Mouse (Mus musculus) hindlimb bud, embryonic 11.5 days (tissue): ENCODE measurements around the gene Olfr424.

ENCODE experiments used
- DNase-seq: peaks from one replicate; pipeline ENCODE4 v3.0.0-alpha.2; 2012; ENCODE audit warnings: low read depth, low spot score; ENCODE audit errors: extremely low spot score

The Olfr424 gene

GRCm38 (mm10) chr1:174131217-174131616 is at the start of gene Olfr424:
Gene Olfr424, plus strand, starts transcription at chr1:174131517.
- no peak for DNase-seq

GRCm38 (mm10) chr1:174084031-174084430 is 47.3 kb upstream of the Olfr424 start, which contains the start of gene Olfr429:
Gene Olfr429, plus strand, starts transcription at chr1:174084331.
- no peak for DNase-seq

- no peak for DNase-seq
These were observed 34.7 kb upstream of the Olfr424 start, which contains the start of gene Olfr427 for GRCm38 (mm10) chr1:174096591-174096990. Gene Olfr427, plus strand, starts transcription at chr1:174096891.

GRCm38 (mm10) chr1:174103735-174104134 is 27.6 kb upstream of the Olfr424 start:
- no peak for DNase-seq

- no peak for DNase-seq
These were observed 10.3 kb upstream of the Olfr424 start, which contains the start of gene Olfr231 for GRCm38 (mm10) chr1:174121062-174121461. Gene Olfr231, minus strand, starts transcription at chr1:174121162.

GRCm38 (mm10) chr1:174131999-174132398 is 682 bp downstream of the Olfr424 start:
- DNase-seq, result no peak

- DNase-seq, result no peak
These were observed 10.1 kb downstream of the Olfr424 start for GRCm38 (mm10) chr1:174141384-174141783.

GRCm38 (mm10) chr1:174146696-174147095 is 15.4 kb downstream of the Olfr424 start:
- DNase-seq, result no peak

- no peak for DNase-seq
These were observed 18.0 kb downstream of the Olfr424 start for GRCm38 (mm10) chr1:174149289-174149688.

GRCm38 (mm10) chr1:174155333-174155732 is 24.0 kb downstream of the Olfr424 start, which contains the start of gene Olfr420:
Gene Olfr420, plus strand, starts transcription at chr1:174155633.
- no peak for DNase-seq

- DNase-seq, result no peak
These were observed 26.3 kb downstream of the Olfr424 start for GRCm38 (mm10) chr1:174157622-174158021.

GRCm38 (mm10) chr1:174158512-174158911 is 27.2 kb downstream of the Olfr424 start:
- no peak for DNase-seq

GRCm38 (mm10) chr1:174159095-174159494 is 27.8 kb downstream of the Olfr424 start:
- no peak for DNase-seq

- DNase-seq, result no peak
These were observed 37.7 kb downstream of the Olfr424 start for GRCm38 (mm10) chr1:174169024-174169423.

- DNase-seq, result no peak
These were observed 39.6 kb downstream of the Olfr424 start for GRCm38 (mm10) chr1:174170706-174171501.

GRCm38 (mm10) chr1:174171537-174171936 is 40.2 kb downstream of the Olfr424 start:
- DNase-seq, result no peak

- no peak for DNase-seq
These were observed 41.3 kb downstream of the Olfr424 start, which contains the start of gene Spta1 for GRCm38 (mm10) chr1:174172605-174173004. Gene Spta1, plus strand, starts transcription at chr1:174172776.
